Mouse (Mus musculus): ENCODE measurements at regions not wholly inside any gene's neighbourhood (a gene's known extent, or its start where the extent isn't known, plus 50 kb on each side); places are given as distances from the start of the nearest gene placed in this dataset.

GRCm38 (mm10) chr13:91274131-91274530 is 50.4 kb upstream of the Atg10 start:
- ATAC-seq (replicated peaks; ENCODE audit: low FRiP score, poor library complexity, severe bottlenecking) = no peak

GRCm38 (mm10) chr13:91274615-91275014 is 50.8 kb upstream of the Atg10 start:
- no peak for ATAC-seq (replicated peaks; ENCODE audit: low FRiP score, poor library complexity, severe bottlenecking)

- no peak for ATAC-seq (replicated peaks; ENCODE audit: low FRiP score, poor library complexity, severe bottlenecking)
These were observed 55.7 kb upstream of the Atg10 start for GRCm38 (mm10) chr13:91279487-91279886.

- no peak for ATAC-seq (replicated peaks; ENCODE audit: low FRiP score, poor library complexity, severe bottlenecking)
These were observed 71.9 kb upstream of the Atg10 start for GRCm38 (mm10) chr13:91295552-91296170.

- ATAC-seq (replicated peaks; ENCODE audit: low FRiP score, poor library complexity, severe bottlenecking) = 0 out of 2 replicates have a peak, but pooled peaks have one; percentile 46
These were observed 72.9 kb upstream of the Atg10 start for GRCm38 (mm10) chr13:91296521-91297160.

GRCm38 (mm10) chr13:91301849-91302248 is 78.1 kb upstream of the Atg10 start:
- no peak for ATAC-seq (replicated peaks; ENCODE audit: low FRiP score, poor library complexity, severe bottlenecking)

GRCm38 (mm10) chr13:91305697-91306405 is 82.1 kb upstream of the Atg10 start:
- peak; percentile 79 for ATAC-seq (replicated peaks; ENCODE audit: low FRiP score, poor library complexity, severe bottlenecking)

GRCm38 (mm10) chr13:91306545-91306944 is 82.8 kb upstream of the Atg10 start:
- no peak for ATAC-seq (replicated peaks; ENCODE audit: low FRiP score, poor library complexity, severe bottlenecking)

GRCm38 (mm10) chr13:91312905-91313571 is 89.3 kb upstream of the Atg10 start:
- no peak for ATAC-seq (replicated peaks; ENCODE audit: low FRiP score, poor library complexity, severe bottlenecking)

- ATAC-seq (replicated peaks; ENCODE audit: low FRiP score, poor library complexity, severe bottlenecking) = no peak
These were observed 98.6 kb upstream of the Atg10 start for GRCm38 (mm10) chr13:91322331-91322730.

GRCm38 (mm10) chr13:91326834-91327233 is 103.1 kb upstream of the Atg10 start:
- no peak for ATAC-seq (replicated peaks; ENCODE audit: low FRiP score, poor library complexity, severe bottlenecking)

GRCm38 (mm10) chr13:91334283-91334682 is 110.5 kb upstream of the Atg10 start:
- no peak for ATAC-seq (replicated peaks; ENCODE audit: low FRiP score, poor library complexity, severe bottlenecking)

GRCm38 (mm10) chr13:91344139-91344538 is 115.9 kb upstream of the Ssbp2 start:
- ATAC-seq (replicated peaks; ENCODE audit: low FRiP score, poor library complexity, severe bottlenecking) = no peak

GRCm38 (mm10) chr13:91348489-91349083 is 111.5 kb upstream of the Ssbp2 start:
- no peak for ATAC-seq (replicated peaks; ENCODE audit: low FRiP score, poor library complexity, severe bottlenecking)

- no peak for ATAC-seq (replicated peaks; ENCODE audit: low FRiP score, poor library complexity, severe bottlenecking)
These were observed 107.8 kb upstream of the Ssbp2 start for GRCm38 (mm10) chr13:91352311-91352710.

- no peak for ATAC-seq (replicated peaks; ENCODE audit: low FRiP score, poor library complexity, severe bottlenecking)
These were observed 103.6 kb upstream of the Ssbp2 start for GRCm38 (mm10) chr13:91356516-91356915.

GRCm38 (mm10) chr13:91360121-91360520 is 100.0 kb upstream of the Ssbp2 start:
- ATAC-seq (replicated peaks; ENCODE audit: low FRiP score, poor library complexity, severe bottlenecking) = no peak

GRCm38 (mm10) chr13:91365270-91365952 is 94.7 kb upstream of the Ssbp2 start:
- ATAC-seq (replicated peaks; ENCODE audit: low FRiP score, poor library complexity, severe bottlenecking) = no peak

- ATAC-seq (replicated peaks; ENCODE audit: low FRiP score, poor library complexity, severe bottlenecking) = no peak
These were observed 93.5 kb upstream of the Ssbp2 start for GRCm38 (mm10) chr13:91366540-91366939.

Data from erythroid progenitor cell, adult 5-6 weeks (primary cell).